Mouse (Mus musculus) stomach, embryonic 14.5 days (tissue): Measurements from ENCODE around the gene Atf1. TPM values are rescaled to one million over a fixed set of nuclear protein-coding genes. Genes with fewer than 3 reads are reported as not detected.

Source experiments
- ATAC-seq: fragments of 200-750 bp; cut with Nextera tagmentation; 2 replicates; pipeline ENCODE4 v1.8.0; 2017; ENCODE audit warnings: low read depth, moderate TSS enrichment; ENCODE audit not compliant: insufficient number of reproducible peaks, insufficient read depth, low FRiP score
- H3K27ac ChIP-seq: fragments of 300-500 bp; sonication (generic); 2 replicates; pipeline ENCODE4 v1.5.1; 2014; ENCODE audit warnings: mild to moderate bottlenecking, low read length, moderate library complexity, mixed read lengths
- H3K27me3 ChIP-seq: fragments of 300-500 bp; sonication (generic); 2 replicates; pipeline ENCODE4 v1.6.1; 2014; ENCODE audit warnings: low read length, control low read depth, mixed read lengths; ENCODE audit not compliant: control insufficient read depth, insufficient read depth
- H3K36me3 ChIP-seq: fragments of 300-500 bp; sonication (generic); 2 replicates; pipeline ENCODE4 v1.6.1; 2014; ENCODE audit warnings: mild to moderate bottlenecking, control low read depth, low read length, moderate library complexity, mixed read lengths; ENCODE audit not compliant: control insufficient read depth, insufficient read depth
- H3K4me1 ChIP-seq: fragments of 300-500 bp; sonication (generic); 2 replicates; pipeline ENCODE4 v1.6.1; 2014; ENCODE audit warnings: low read length, control low read depth, mixed read lengths; ENCODE audit not compliant: control insufficient read depth, insufficient read depth
- H3K4me2 ChIP-seq: fragments of 300-500 bp; sonication (generic); replicated peaks from 2 replicates; pipeline ENCODE4 v1.6.1; 2014; ENCODE audit warnings: low read depth, low read length, control low read depth
- H3K4me3 ChIP-seq: fragments of 300-500 bp; sonication (generic); 2 replicates; pipeline ENCODE4 v1.5.1; 2014; ENCODE audit warnings: low read depth, low read length, control low read depth
- H3K9ac ChIP-seq: fragments of 300-500 bp; sonication (generic); replicated peaks from 2 replicates; pipeline ENCODE4 v1.6.1; 2014; ENCODE audit warnings: low read depth, mild to moderate bottlenecking, control low read depth, low read length, moderate library complexity, mixed read lengths
- H3K9me3 ChIP-seq: fragments of 300-500 bp; sonication (generic); 2 replicates; pipeline ENCODE4 v1.6.1; 2016; ENCODE audit warnings: low read depth, low read length, control low read depth; ENCODE audit not compliant: control insufficient read depth
- WGBS: fragments of 180-500 bp; shearing (Covaris S2); extraction: QIAGEN DNeasy Blood & Tissue Kit; methylation state at CpG from one replicate; pipeline ENCODE4 v1.1.7; 2014; 5-methylcytosine and 5-hydroxymethylcytosine counted together
- polyA plus RNA-seq: library from polyadenylated mRNA; unstranded; fragments of >200 nt; fragmentation: Nextera tagmentation; extraction: Ambion mirVana; gene quantifications from 2 replicates; pipeline ENCODE4 v1.2.1, GENCODE M21; 2014

Atf1 gene
- polyA plus RNA-seq, 1 experiment from 2014 or later, result 52.6 TPM

DNA sequence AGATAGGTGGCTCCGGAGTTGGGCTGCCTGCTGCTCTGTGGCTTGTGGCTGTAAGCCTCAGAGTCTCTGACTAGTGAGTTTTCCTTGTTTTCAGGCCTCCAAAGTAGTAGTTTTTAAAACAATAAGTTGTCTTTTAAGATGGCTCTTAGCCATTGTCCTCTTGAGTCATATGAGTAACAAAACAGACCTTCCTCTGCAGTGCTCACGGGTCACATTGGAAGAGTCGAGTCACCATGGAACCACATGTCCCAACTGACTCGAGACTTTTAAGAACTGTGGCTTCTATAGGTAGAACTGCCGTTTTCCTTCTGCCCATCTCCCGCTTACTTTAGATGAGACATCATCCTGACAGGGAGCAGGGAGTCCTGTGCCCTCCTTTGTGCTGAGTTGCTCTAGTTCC is 9.3 kb downstream of the Atf1 start:
- Histone ChIP-seq H3K9me3 (no peaks in the 10 kb centered on the region), H3K27ac (no peak overlapping the region), H3K4me1 (no peaks in the 10 kb centered on the region), H3K4me2 (no peak overlapping the region), H3K9ac (no peak overlapping the region), H3K27me3 (no peaks in the 10 kb centered on the region), H3K4me3 (no peak overlapping the region), H3K36me3 (peaks cover 44% of the 10 kb centered on the region)
- no peak for ATAC-seq
- 89% methylated on average over 6 of the region's 6 CpGs for WGBS

DNA sequence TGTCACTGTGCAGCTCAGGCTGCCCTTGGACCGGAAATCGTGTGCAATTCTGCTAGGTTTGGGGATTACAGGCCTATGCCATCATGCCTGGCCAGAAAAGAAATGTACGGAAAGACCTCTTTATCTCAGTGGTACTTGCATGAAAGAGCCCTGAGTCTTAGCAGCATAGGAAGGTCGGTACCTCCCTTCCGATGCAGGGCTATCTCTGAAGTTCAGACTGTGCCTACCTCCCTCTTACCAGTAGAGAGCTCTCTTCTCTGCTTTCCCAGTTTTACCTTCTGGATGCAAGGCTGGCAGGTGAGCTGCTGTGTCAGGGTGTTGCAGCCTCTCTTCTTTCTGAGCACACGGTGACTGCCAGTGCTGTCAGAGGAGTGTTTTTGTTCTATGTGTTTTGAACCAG is 14.2 kb downstream of the Atf1 start:
- Histone ChIP-seq H3K36me3 (peaks cover 41% of the 10 kb centered on the region), H3K27me3 (no peaks in the 10 kb centered on the region), H3K27ac (no peak overlapping the region), H3K4me1 (no peaks in the 10 kb centered on the region), H3K9me3 (no peaks in the 10 kb centered on the region), H3K4me2 (no peak overlapping the region), H3K4me3 (no peak overlapping the region), H3K9ac (no peak overlapping the region)
- ATAC-seq, result no peak
- WGBS, result 95% methylated on average over 6 of the region's 6 CpGs

DNA sequence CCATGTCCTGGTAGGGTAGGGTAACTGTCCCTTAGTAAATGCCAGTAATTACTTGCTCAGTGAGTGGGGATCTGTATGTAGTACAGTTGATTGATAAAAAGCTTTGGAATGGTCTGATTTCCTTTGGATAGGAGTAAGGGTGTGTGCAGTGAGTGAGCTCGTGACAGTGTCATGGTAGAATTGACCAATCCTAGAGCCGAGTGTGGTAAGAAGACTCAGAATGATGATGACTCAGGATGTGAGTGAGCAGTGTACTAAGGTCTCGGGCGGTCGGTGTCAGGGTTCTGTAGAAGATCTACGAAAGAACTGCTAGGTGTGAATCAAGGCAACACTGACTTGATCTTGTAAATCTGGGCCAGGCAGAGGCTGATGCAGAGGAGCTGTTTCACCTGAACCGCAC is 18.3 kb downstream of the Atf1 start:
- no peak for ATAC-seq
- no peak overlapping the region for H3K9ac ChIP-seq
- H3K4me1 ChIP-seq, result no peaks in the 10 kb centered on the region
- H3K4me2 ChIP-seq, result no peak overlapping the region
- H3K4me3 ChIP-seq, result no peak overlapping the region
- no peaks in the 10 kb centered on the region for H3K9me3 ChIP-seq
- H3K36me3 ChIP-seq, result peaks cover 56% of the 10 kb centered on the region
- H3K27ac ChIP-seq, result no peak overlapping the region
- H3K27me3 ChIP-seq, result no peaks in the 10 kb centered on the region
- WGBS, result 95% methylated on average over 7 of the region's 7 CpGs

DNA sequence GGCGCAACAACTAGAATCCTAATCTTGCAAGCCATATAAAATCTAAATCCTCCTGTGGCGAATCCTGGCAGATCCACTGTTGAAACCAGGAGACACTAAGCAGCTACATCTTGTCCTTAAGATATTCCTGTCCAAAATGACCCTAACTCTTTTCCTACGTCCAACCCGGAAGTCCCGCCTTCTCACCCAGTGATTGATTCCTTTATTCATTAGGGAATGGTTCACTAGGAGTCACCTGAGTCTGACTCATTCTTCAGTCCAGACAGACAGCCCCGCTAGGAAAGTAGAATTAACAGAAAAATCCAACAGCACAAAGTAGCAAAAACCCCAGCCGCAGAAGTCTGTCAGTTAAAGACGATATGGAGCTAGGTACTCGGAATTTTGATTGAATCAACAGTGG is 19.7 kb downstream of the Atf1 start:
- Histone ChIP-seq H3K9me3 (no peaks in the 10 kb centered on the region), H3K9ac (no peak overlapping the region), H3K27me3 (no peaks in the 10 kb centered on the region), H3K4me1 (no peaks in the 10 kb centered on the region), H3K4me3 (no peak overlapping the region), H3K4me2 (no peak overlapping the region), H3K36me3 (peaks cover 57% of the 10 kb centered on the region), H3K27ac (no peak overlapping the region)
- ATAC-seq, result no peak
- WGBS, result 92% methylated on average over 9 of the region's 9 CpGs

DNA sequence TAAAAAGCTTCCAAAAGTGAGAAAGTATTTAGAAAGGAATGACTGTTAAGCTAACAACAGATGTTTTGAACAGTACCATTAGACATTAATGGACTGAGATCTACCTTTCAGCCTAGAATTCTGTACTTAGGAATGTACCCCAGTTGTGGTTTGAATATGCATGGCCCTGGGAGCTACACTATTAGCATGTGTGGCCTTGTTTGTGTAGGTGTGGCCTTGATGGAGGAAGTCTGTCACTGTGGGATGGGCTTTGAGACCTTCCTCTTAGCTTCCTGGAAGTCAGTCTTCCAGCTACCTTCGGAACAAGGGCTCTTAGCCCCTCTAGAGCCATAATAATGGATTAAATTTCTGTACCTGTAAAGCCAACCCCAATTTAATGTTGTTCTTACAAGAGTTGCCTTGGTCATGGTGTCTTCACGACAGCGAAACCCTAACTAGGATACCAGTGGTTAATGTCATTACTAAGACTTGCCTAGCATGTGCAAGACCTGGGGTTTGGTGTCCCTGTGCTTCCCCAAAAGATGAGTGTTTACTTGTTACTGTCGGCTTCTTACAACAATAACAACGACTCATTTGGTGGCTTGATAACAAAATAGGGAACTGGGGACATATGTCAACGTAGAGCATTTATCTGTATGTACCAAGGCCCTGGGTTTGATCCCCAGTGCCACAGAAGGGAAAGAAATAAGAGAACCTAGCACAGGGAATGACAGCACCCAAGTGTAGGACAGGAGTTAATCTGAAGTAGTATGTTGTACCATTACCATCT is 21.2 kb downstream of the Atf1 start:
- H3K9ac ChIP-seq, result no peak overlapping the region
- ATAC-seq, result no peak
- WGBS, result 96% methylated on average over 6 of the region's 6 CpGs
- no peak overlapping the region for H3K4me2 ChIP-seq
- H3K9me3 ChIP-seq, result no peaks in the 10 kb centered on the region
- no peak overlapping the region for H3K27ac ChIP-seq
- H3K4me3 ChIP-seq, result no peak overlapping the region
- H3K27me3 ChIP-seq, result no peaks in the 10 kb centered on the region
- H3K36me3 ChIP-seq, result peaks cover 67% of the 10 kb centered on the region
- no peaks in the 10 kb centered on the region for H3K4me1 ChIP-seq

DNA sequence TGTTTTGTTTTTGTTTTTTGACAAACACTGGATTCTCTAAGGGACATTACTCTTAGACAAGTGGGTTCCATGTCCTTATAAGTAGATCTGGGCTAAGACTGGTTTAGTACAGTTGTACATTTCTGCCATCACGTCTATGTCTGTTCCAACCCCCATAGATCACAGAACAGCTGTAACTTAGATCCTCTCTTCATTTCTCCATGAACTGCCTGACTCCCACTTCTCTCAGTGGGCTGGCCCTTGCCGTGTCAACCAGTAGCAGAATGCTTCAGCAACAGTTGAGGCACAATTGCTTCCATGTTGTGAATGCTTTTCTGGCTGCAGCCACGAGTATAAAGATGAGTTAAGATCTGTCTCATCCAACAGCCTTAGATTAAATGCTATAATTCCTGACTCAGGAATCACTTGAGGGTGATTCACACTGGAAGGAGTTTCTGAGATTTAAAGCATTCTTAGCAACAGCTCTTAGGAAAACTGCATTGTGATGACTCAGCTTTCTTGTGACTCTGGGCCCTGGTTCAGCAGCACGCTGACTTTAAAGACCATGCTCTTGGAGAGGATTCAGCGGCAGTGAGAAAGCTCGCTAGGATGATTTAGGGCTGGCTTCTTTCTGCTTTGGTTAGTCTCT is 23.6 kb downstream of the Atf1 start:
- Histone ChIP-seq H3K4me3 (no peak overlapping the region), H3K4me2 (no peak overlapping the region), H3K27me3 (no peaks in the 10 kb centered on the region), H3K36me3 (peaks cover 84% of the 10 kb centered on the region), H3K4me1 (no peaks in the 10 kb centered on the region), H3K9ac (no peak overlapping the region), H3K9me3 (no peaks in the 10 kb centered on the region), H3K27ac (no peak overlapping the region)
- no peak for ATAC-seq
- 86% methylated on average over 6 of the region's 6 CpGs for WGBS

DNA sequence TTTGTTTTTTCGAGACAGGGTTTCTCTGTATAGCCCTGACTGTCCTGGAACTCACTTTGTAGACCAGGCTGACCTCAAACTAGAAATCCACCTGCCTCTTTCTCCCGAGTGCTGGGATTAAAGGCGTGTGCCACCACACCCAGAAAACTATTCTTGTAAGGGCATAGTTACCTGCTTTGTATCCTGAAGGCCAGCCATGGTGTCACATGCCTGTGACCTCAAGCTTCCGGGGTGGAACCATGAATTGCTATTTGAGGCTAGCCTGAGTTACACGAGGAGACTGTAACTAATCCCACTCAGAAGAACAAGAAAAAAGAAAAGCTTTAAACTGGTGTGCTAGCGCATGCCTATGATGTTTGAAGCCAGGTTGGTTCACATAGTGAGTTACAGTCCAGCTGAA is 28.8 kb downstream of the Atf1 start:
- Histone ChIP-seq H3K27me3 (no peaks in the 10 kb centered on the region), H3K36me3 (peaks cover 67% of the 10 kb centered on the region), H3K27ac (no peak overlapping the region), H3K4me1 (no peaks in the 10 kb centered on the region), H3K4me3 (no peak overlapping the region), H3K4me2 (no peak overlapping the region), H3K9ac (no peak overlapping the region), H3K9me3 (no peaks in the 10 kb centered on the region)
- ATAC-seq, result no peak
- WGBS, result 85% methylated on average over 6 of the region's 6 CpGs

DNA sequence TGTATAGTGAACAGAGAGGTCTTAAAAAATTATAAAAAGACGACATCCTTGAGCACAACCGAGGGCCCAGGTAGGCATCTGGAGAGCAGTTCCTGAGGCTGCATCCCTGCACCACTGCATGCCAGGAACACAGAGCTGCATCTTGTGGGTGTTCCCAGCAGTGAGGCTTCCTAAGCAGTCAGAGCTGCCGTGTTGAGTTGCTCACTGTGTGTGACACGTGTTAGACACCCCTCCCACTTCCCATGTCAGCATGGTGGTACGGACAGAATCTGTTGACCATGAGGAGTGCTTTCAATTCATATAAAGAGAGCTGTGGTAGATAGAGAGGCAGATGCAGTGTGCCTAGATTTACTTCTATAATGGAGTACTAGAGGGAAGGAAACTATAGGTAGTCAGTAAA is 29.7 kb downstream of the Atf1 start:
- Histone ChIP-seq H3K9me3 (no peaks in the 10 kb centered on the region), H3K9ac (no peak overlapping the region), H3K27me3 (no peaks in the 10 kb centered on the region), H3K36me3 (peaks cover 60% of the 10 kb centered on the region), H3K4me2 (no peak overlapping the region), H3K4me1 (no peaks in the 10 kb centered on the region), H3K4me3 (no peak overlapping the region), H3K27ac (no peak overlapping the region)
- no peak for ATAC-seq
- WGBS, result 89% methylated on average over 5 of the region's 5 CpGs
